Mouse (Mus musculus) intestine, postnatal 0 days (tissue): ENCODE measurements around the gene Cbfb. TPM values are rescaled to one million over a fixed set of nuclear protein-coding genes. Genes with fewer than 3 reads are reported as not detected.
A peak's percentile ranks its signal among the peaks of the same experiment; 100 is the strongest.

Experiments used
- ATAC-seq: fragments of 200-750 bp; cut with Nextera tagmentation; 2 replicates; pipeline ENCODE4 v1.8.0; 2017; ENCODE audit warnings: mild to moderate bottlenecking, moderate TSS enrichment, moderate library complexity
- H3K27ac ChIP-seq: fragments of 300-500 bp; sonication (generic); 2 replicates; pipeline ENCODE4 v1.5.1; 2014; ENCODE audit warnings: mild to moderate bottlenecking, low read depth, low read length, moderate library complexity
- H3K27me3 ChIP-seq: fragments of 300-500 bp; sonication (generic); replicated peaks from 2 replicates; pipeline ENCODE4 v1.6.1; 2014; ENCODE audit warnings: low read length, mixed read lengths; ENCODE audit not compliant: control insufficient read depth, insufficient read depth
- H3K36me3 ChIP-seq: fragments of 300-500 bp; sonication (generic); 2 replicates; pipeline ENCODE4 v1.6.1; 2014; ENCODE audit warnings: mild to moderate bottlenecking, moderate library complexity; ENCODE audit not compliant: control insufficient read depth, insufficient read depth
- H3K4me1 ChIP-seq: fragments of 300-500 bp; sonication (generic); replicated peaks from 2 replicates; pipeline ENCODE4 v1.6.1; 2014; ENCODE audit warnings: antibody characterized with exemption, low read length, mixed read lengths; ENCODE audit not compliant: control insufficient read depth, insufficient read depth
- H3K4me2 ChIP-seq: fragments of 300-500 bp; sonication (generic); replicated peaks from 2 replicates; pipeline ENCODE4 v1.6.1; 2014; ENCODE audit warnings: low read depth, mild to moderate bottlenecking, moderate library complexity
- H3K4me3 ChIP-seq: fragments of 300-500 bp; sonication (generic); 2 replicates; pipeline ENCODE4 v1.5.1; 2014; ENCODE audit warnings: low read depth, low read length
- H3K9ac ChIP-seq: fragments of 300-500 bp; sonication (generic); 2 replicates; pipeline ENCODE4 v1.6.1; 2014; ENCODE audit warnings: mild to moderate bottlenecking, low read depth, low read length
- H3K9me3 ChIP-seq: fragments of 300-500 bp; sonication (generic); 2 replicates; pipeline ENCODE4 v1.6.1; 2016; ENCODE audit warnings: mixed run types; ENCODE audit not compliant: control insufficient read depth
- CTCF ChIP-seq: sonication (generic); IDR thresholded peaks from 2 replicates; pipeline ENCODE4 v1.5.1; 2016; ENCODE audit warnings: low read depth, mild to moderate bottlenecking, control low read depth, antibody characterized with exemption, moderate library complexity
- WGBS: fragments of 180-500 bp; shearing (Covaris S2); extraction: QIAGEN DNeasy Blood & Tissue Kit; methylation state at CpG from one replicate; pipeline ENCODE4 v1.1.7; 2014; 5-methylcytosine and 5-hydroxymethylcytosine counted together
- polyA plus RNA-seq: library from polyadenylated mRNA; unstranded; fragments of >200 nt; fragmentation: Nextera tagmentation; extraction: Ambion mirVana; gene quantifications from 2 replicates; pipeline ENCODE4 v1.2.1, GENCODE M21; 2015

Cbfb gene
- polyA plus RNA-seq, 1 experiment from 2014 or later, result 18.9 TPM

DNA sequence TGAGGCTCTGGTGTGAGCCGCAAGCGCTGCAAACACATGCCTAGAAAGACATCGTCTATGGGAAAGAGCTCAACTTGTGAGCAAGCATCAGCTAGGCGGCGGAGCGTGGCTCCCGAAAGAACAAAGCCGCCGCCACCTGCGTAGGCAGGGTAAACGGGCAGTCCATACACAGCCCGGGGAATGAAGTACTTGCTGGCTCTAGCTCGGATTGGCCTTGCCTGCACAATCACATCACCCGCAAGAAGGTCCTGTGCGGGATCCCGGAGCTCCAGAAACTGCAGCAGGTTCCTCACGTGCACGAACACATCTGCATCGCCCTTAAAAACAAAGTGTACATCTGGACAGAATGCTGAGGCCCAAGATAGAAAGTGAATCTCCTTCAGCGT, 83.3 kb downstream of the Cbfb start:
- no peak for TF ChIP-seq CTCF
- peak overlapping the region; percentile 98 for H3K4me2 ChIP-seq
- ATAC-seq, result no peak
- H3K4me3 ChIP-seq, result peak overlapping the region; percentile 64
- H3K4me1 ChIP-seq, result peaks cover 3% of the 10 kb centered on the region; the same call in 1 of the 2 replicates
- peak overlapping the region; percentile 47; the same call in 1 of the 2 replicates for H3K9ac ChIP-seq
- no peaks in the 10 kb centered on the region for H3K9me3 ChIP-seq
- H3K36me3 ChIP-seq, result peaks cover 38% of the 10 kb centered on the region
- H3K27ac ChIP-seq, result no peak overlapping the region
- 0 out of 2 replicates have a peak, but pooled peaks cover 4% of the 10 kb centered on the region for H3K27me3 ChIP-seq
- 53% methylated on average over 20 of the region's 20 CpGs for WGBS

DNA sequence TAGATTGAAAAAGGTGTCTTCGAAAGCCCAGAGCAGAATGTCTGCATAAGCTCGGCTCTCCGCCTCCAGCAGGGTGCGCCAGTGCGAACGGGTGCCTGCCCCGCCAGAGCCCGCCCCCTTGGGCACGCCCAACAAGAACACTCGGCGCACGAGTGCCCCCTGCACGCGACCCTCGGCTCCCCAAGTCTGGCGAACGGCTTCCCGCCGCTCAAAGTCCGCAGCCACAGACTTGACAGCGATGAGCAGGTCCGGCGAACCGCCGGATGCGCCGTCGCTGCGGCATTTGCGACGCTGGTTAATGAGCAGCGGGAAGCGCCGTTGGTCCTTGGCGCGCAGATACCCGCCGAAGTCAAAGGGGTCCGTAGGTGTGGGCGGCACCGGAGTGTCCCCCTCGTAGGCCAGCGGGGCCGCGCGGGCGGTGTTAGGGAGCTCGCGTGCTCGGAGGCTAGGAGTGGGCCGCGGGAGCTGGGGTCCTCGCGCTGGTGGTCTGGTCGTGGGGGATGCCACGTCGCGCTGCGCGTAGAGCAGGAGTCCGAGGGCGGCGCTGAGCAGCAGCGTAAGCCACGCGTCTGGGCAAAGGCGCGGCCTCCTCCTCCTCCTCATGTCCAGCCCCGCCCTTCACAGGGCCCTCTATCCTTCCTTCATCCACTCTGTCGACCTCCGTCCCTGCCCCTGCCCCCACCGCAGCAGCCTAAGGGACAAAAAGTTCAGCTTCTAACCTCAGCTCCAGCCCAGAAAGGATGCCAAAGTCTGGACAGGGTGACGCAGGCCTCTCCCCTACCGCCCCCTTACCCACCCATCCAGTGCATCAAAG, 83.9 kb downstream of the Cbfb start:
- ATAC-seq, result peak; percentile 76
- WGBS, result under 1% methylated on average over 74 of the region's 74 CpGs

DNA sequence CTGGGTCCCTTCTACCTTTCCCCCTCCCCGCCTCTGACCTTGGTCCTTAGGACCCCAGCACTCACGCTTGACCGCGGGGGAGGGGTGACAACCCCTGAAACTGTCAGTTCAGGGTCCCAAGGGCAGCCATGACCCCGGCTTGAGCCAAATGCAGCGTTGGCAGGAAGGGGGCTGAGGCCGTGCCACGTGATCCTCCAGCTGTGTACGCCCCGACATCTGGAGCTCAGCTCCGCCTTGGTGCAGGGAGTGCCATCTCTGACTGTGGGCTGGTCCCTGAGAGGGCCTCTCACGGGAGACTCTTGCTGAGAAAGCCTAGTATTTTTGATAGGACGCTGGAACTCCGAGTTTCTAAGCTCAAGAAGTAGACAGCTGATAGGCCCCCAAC, 84.5 kb downstream of the Cbfb start, which contains the start of gene B3gnt9:
TSS of gene B3gnt9 (minus strand) at position 188 of the 385 bp plus-strand sequence.
- peaks cover 12% of the 10 kb centered on the region; the same call in 1 of the 2 replicates for H3K4me1 ChIP-seq
- ATAC-seq, result peak; percentile 62
- under 1% methylated on average over 14 of the region's 14 CpGs for WGBS
- TF ChIP-seq CTCF, result no peak
- H3K36me3 ChIP-seq, result peaks cover 30% of the 10 kb centered on the region
- H3K27me3 ChIP-seq, result peaks cover 10% of the 10 kb centered on the region; the same call in 1 of the 2 replicates
- H3K4me3 ChIP-seq, result peak within 1 kb of the TSS; percentile 64
- H3K9ac ChIP-seq, result peak within 1 kb of the TSS; percentile 47
- peak within 1 kb of the TSS; percentile 72 for H3K27ac ChIP-seq
- no peaks in the 10 kb centered on the region for H3K9me3 ChIP-seq
- peak within 1 kb of the TSS; percentile 98 for H3K4me2 ChIP-seq

More for the DNA sequence above, 83.9 kb downstream of the Cbfb start:
- peaks cover 10% of the 10 kb centered on the region; the same call in 1 of the 2 replicates for H3K27me3 ChIP-seq
- peak overlapping the region; percentile 47 for H3K9ac ChIP-seq
- H3K27ac ChIP-seq, result peak overlapping the region; percentile 72
- TF ChIP-seq CTCF, result peak; percentile 97
- peak overlapping the region; percentile 98 for H3K4me2 ChIP-seq
- peak overlapping the region; percentile 64 for H3K4me3 ChIP-seq
- H3K9me3 ChIP-seq, result no peaks in the 10 kb centered on the region
- peaks cover 8% of the 10 kb centered on the region; the same call in 1 of the 2 replicates for H3K4me1 ChIP-seq
- H3K36me3 ChIP-seq, result peaks cover 36% of the 10 kb centered on the region

DNA sequence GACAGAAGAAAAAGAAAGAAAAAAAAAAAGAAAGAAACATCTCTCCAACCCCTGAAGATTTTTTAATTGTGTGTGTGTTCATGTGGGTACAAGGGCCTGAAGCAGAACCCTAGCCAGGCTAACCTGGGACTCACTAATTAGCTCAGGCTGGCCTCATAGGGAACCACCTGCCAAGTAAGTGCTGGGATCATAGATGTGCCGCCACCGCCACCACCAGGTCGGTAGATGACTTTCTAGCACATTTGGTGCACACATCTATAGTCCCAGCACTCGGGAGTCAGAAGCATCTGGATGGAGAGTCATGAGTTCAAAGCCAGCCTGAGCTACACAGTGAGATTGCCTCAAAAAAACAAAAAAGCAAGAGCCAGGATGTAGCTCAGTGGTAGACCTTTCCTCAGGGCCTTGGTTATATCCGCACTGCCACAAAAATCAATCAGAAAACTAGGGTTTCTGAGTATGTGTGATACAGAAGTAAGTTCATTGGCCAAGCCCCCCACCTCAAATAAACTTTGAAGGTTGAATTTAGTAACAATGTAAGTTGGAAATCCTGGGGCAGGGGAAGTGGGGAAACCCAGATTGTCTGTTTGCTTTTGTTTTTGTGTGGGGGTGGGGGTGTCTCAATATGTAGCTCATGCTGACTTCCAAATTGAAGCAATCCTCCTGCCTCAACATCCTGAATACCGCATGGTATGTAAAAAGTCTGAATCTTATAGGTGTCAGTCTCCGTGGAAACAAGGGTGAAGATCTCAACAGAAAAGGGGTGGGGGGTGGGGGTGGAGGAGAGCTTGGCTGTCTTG, 87.0 kb downstream of the Cbfb start:
- Histone ChIP-seq H3K27ac (no peak overlapping the region), H3K4me3 (no peak overlapping the region), H3K36me3 (peaks cover 6% of the 10 kb centered on the region; the same call in 1 of the 2 replicates), H3K9me3 (no peaks in the 10 kb centered on the region), H3K4me2 (no peak overlapping the region), H3K4me1 (peaks cover 12% of the 10 kb centered on the region; the same call in 1 of the 2 replicates), H3K9ac (no peak overlapping the region), H3K27me3 (peaks cover 10% of the 10 kb centered on the region; the same call in 1 of the 2 replicates)
- no peak for ATAC-seq
- 87% methylated on average over 7 of the region's 7 CpGs for WGBS
- no peak for TF ChIP-seq CTCF

DNA sequence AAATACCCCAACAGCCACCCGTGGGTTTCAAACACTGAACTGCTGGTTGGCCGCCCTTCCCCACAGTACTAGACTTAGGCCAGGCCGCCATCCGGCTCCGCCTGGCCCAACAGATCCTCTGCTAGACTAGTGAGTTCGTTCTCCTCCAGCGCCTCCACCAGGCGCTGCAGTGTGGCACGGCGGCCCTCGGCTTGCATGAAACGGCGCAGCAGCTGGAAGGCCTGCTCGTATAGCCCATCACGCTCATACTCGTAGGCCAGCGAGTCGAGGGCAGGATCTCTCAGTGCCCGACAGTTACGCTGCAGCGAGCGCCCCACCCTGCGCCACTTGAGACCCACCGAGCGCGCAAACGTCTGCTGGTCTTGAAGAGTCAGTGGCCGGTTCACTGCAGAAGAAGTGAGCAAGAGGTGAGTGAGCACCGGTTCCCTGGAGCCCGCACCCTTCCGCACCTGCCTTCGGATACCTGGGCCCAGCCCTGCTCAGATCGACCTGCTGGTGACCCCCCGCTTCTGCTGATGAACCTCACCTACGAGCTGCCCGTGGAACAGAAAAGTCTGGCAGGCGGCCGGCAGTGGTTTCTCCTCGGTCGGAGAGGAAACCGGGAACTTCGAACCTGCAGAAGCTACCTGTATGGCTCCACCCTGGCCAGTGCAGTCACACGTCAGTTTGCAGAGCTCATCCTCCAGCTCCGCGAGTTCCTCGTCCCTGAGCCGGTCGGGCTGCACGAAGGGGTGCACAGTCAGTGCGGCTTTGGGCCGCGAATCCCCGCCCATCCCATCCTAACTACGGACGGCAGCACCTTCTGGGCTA, 88.6 kb downstream of the Cbfb start:
- Histone ChIP-seq H3K9ac (no peak overlapping the region), H3K27ac (no peak overlapping the region), H3K9me3 (no peaks in the 10 kb centered on the region), H3K4me2 (peak overlapping the region; percentile 60), H3K36me3 (peaks cover 6% of the 10 kb centered on the region; the same call in 1 of the 2 replicates), H3K27me3 (peaks cover 10% of the 10 kb centered on the region; the same call in 1 of the 2 replicates), H3K4me3 (peak overlapping the region; percentile 20), H3K4me1 (peaks cover 18% of the 10 kb centered on the region)
- ATAC-seq, result no peak
- TF ChIP-seq CTCF, result peak; percentile 36
- WGBS, result 29% methylated on average over 55 of the region's 55 CpGs
